Mouse (Mus musculus): Measurements from ENCODE around the gene Acy3. TPM values are rescaled to one million over a fixed set of nuclear protein-coding genes. Genes with fewer than 3 reads are reported as not detected.

The Acy3 gene
- total and polyA plus RNA-seq, 3 experiments = 0.25 to 0.83 TPM; not detected in 1

GRCm38 (mm10) chr19:3975866-3976265 is 10.5 kb upstream of the Acy3 start:
- no peak overlapping the region for H3K4me3 ChIP-seq (replicated peaks in 1 of 3; ENCODE audit: low read depth in 2 of 3, low read length in 2 of 3, poor library complexity in 1 of 3)
- no peaks in the 10 kb centered on the region for H3K9me3 ChIP-seq (replicated peaks; ENCODE audit: low read length)
- peak; percentile 31 for DNase-seq (ENCODE audit: extremely low read depth)
- no peaks in the 10 kb centered on the region for H3K36me3 ChIP-seq (replicated peaks in 1 of 2; ENCODE audit: control insufficient read depth in 1 of 2, insufficient read depth in 1 of 2, low read length in 1 of 2)
- no peaks in the 10 kb centered on the region for H3K79me2 ChIP-seq (replicated peaks; ENCODE audit: control insufficient read depth, extremely low read depth, insufficient read depth, poor library complexity, severe bottlenecking)
- H3K27ac ChIP-seq (ENCODE audit: insufficient read depth, low read depth) = no peak overlapping the region
- no peak overlapping the region for H3K9ac ChIP-seq (ENCODE audit: insufficient read depth, low read depth)
- peaks cover 9 to 32% of the 10 kb centered on the region in 2 experiments for H3K4me1 ChIP-seq (ENCODE audit: control insufficient read depth in 1 of 2, insufficient read depth in 2 of 2)
- no peak overlapping the region for H3K4me2 ChIP-seq (ENCODE audit: insufficient read depth, low read depth, poor library complexity, severe bottlenecking)
- in situ Hi-C loops (cut with MboI; ENCODE audit: low pct_ligation_motif_present, low pct_unique_long_range_greater_than_20kb, low sequenced_read_pairs) = no loop called here
- TF ChIP-seq RCOR1 (conservative IDR thresholded peaks at IDR 0.05; ENCODE audit: low read depth, low read length) = no peak
- no peak for TF ChIP-seq ZKSCAN1 (IDR thresholded peaks at IDR 0.05; ENCODE audit: borderline replicate concordance, low read depth, low read length)
- no peak for TF ChIP-seq MAFK (IDR thresholded peaks at IDR 0.05; ENCODE audit: insufficient replicate concordance, low read length)
- no peak for TF ChIP-seq UBTF (IDR thresholded peaks at IDR 0.05; ENCODE audit: low read depth, low read length)
- no peak for TF ChIP-seq ZMIZ1 (IDR thresholded peaks at IDR 0.05; ENCODE audit: low read depth, low read length)
- TF ChIP-seq USF1 (IDR thresholded peaks at IDR 0.05; ENCODE audit: low read depth, low read length) = no peak
- no peak for TF ChIP-seq PAX5 (IDR thresholded peaks at IDR 0.05; ENCODE audit: low read length)
- TF ChIP-seq POLR2A (IDR thresholded peaks at IDR 0.05; ENCODE audit: low read depth, low read length) = no peak
- TF ChIP-seq SMC3 (IDR thresholded peaks at IDR 0.05; ENCODE audit: low read depth, low read length) = no peak
- TF ChIP-seq CTCF (conservative IDR thresholded peaks at IDR 0.05 in 1 of 2, IDR thresholded peaks at IDR 0.05 in 1 of 2; ENCODE audit: low read depth in 2 of 2, low read length in 2 of 2) = no peak
- TF ChIP-seq CHD2 (IDR thresholded peaks at IDR 0.05; ENCODE audit: low read length) = no peak
- no peak for TF ChIP-seq JUND (conservative IDR thresholded peaks at IDR 0.05; ENCODE audit: low read depth, low read length)
- no peak; the same call in 1 of the 2 replicates for TF ChIP-seq IRF4 (IDR thresholded peaks at IDR 0.05; ENCODE audit: low read depth, low read length)
- TF ChIP-seq EP300 (IDR thresholded peaks at IDR 0.05; ENCODE audit: low read length) = no peak
- peaks cover 4% of the 10 kb centered on the region for H3K27me3 ChIP-seq (replicated peaks)
- dilution Hi-C loops (cut with MboI; ENCODE audit: extremely low pct_ligation_motif_present, extremely low pct_unique_long_range_greater_than_20kb, low sequenced_read_pairs) = no loop called here

GRCm38 (mm10) chr19:3980309-3980708 is 6.1 kb upstream of the Acy3 start:
- Histone ChIP-seq H3K27me3 (replicated peaks) (peaks cover 31% of the 10 kb centered on the region), H3K9me3 (replicated peaks; ENCODE audit: low read length) (no peaks in the 10 kb centered on the region), H3K36me3 (replicated peaks in 1 of 2; ENCODE audit: control insufficient read depth in 1 of 2, insufficient read depth in 1 of 2, low read length in 1 of 2) (no peaks in the 10 kb centered on the region), H3K4me3 (replicated peaks in 1 of 3; ENCODE audit: low read depth in 2 of 3, low read length in 2 of 3, poor library complexity in 1 of 3) (no peak overlapping the region), H3K4me1 (ENCODE audit: control insufficient read depth in 1 of 2, insufficient read depth in 2 of 2) (peaks cover 6 to 21% of the 10 kb centered on the region in 2 experiments), H3K4me2 (ENCODE audit: insufficient read depth, low read depth, poor library complexity, severe bottlenecking) (no peak overlapping the region), H3K27ac (ENCODE audit: insufficient read depth, low read depth) (no peak overlapping the region), H3K9ac (ENCODE audit: insufficient read depth, low read depth) (no peak overlapping the region), H3K79me2 (replicated peaks; ENCODE audit: control insufficient read depth, extremely low read depth, insufficient read depth, poor library complexity, severe bottlenecking) (no peaks in the 10 kb centered on the region)
- dilution Hi-C loops (cut with MboI; ENCODE audit: extremely low pct_ligation_motif_present, extremely low pct_unique_long_range_greater_than_20kb, low sequenced_read_pairs) = no loop called here
- in situ Hi-C loops (cut with MboI; ENCODE audit: low pct_ligation_motif_present, low pct_unique_long_range_greater_than_20kb, low sequenced_read_pairs) = no loop called here
- no peak for TF ChIP-seq EP300 (IDR thresholded peaks at IDR 0.05; ENCODE audit: low read length)
- no peak for TF ChIP-seq ELF1 (IDR thresholded peaks at IDR 0.05; ENCODE audit: low read depth, low read length)
- TF ChIP-seq ZC3H11A (IDR thresholded peaks at IDR 0.05; ENCODE audit: low read depth, low read length) = peak; percentile 79
- TF ChIP-seq USF1 (IDR thresholded peaks at IDR 0.05; ENCODE audit: low read depth, low read length) = no peak
- peak; percentile 93 for TF ChIP-seq RAD21 (IDR thresholded peaks at IDR 0.05; ENCODE audit: low read depth, low read length)
- no peak for TF ChIP-seq ZKSCAN1 (IDR thresholded peaks at IDR 0.05; ENCODE audit: borderline replicate concordance, low read depth, low read length)
- no peak for TF ChIP-seq ZNF384 (IDR thresholded peaks at IDR 0.05; ENCODE audit: low read depth, low read length)
- TF ChIP-seq SMC3 (IDR thresholded peaks at IDR 0.05; ENCODE audit: low read depth, low read length) = peak; percentile 95
- no peak for TF ChIP-seq ETS1 (conservative IDR thresholded peaks at IDR 0.05; ENCODE audit: low read depth, low read length)
- no peak for TF ChIP-seq POLR2AphosphoS2 (IDR thresholded peaks at IDR 0.05; ENCODE audit: low read depth, low read length)
- TF ChIP-seq CTCF (conservative IDR thresholded peaks at IDR 0.05 in 1 of 2, IDR thresholded peaks at IDR 0.05 in 1 of 2; ENCODE audit: low read depth in 2 of 2, low read length in 2 of 2) = peak; percentile 86 to 96
- peak; percentile 89 for DNase-seq (ENCODE audit: extremely low read depth)

All from CH12.LX (cell line).